Comparison of ENCODE assay signal across 21 mouse cellular contexts in genomic region chr3:52468326-52468725, GRCm38 (mm10).
DNase-seq lines count a peak whose midpoint lies in the region; ATAC-seq and TF ChIP-seq lines count a peak whose summit lies in the region.
"Had no signal": no experiment of that assay in that cellular context is flagged by ENCODE, and none has a peak within 500 bp of the region (broad histone marks: within the 10 kb centered on the region; RNA-seq: fewer than 3 reads in every experiment).

No protein-coding gene starts in this region.

- peak; percentile 72 for DNase-seq in liver, adult 2 months (ENCODE audit: extremely low read depth, low read depth, low spot score)
- no peak for DNase-seq in liver, embryonic 11.5 days (ENCODE audit: low spot score)
- DNase-seq in spleen, postnatal 36 days (ENCODE audit: low spot score in 2 of 2), result peak; percentile 61 to 63
- no peak for DNase-seq in spleen, postnatal 4 days (ENCODE audit: low spot score in 2 of 2)
- no peak for DNase-seq in urinary bladder, postnatal 36 days (ENCODE audit: low spot score in 2 of 2)
- no peak for DNase-seq in forebrain, embryonic 14.5 days (ENCODE audit: low spot score)
- DNase-seq: adrenal gland, adult 8-10 months; adrenal gland, postnatal 36 days; cerebellum, adult 2 months; cerebellum, postnatal 10 days; embryo, embryonic 11 days; gastrocnemius, postnatal 10 days; heart, postnatal 36 days had no signal

- no peaks in the 10 kb centered on the region for H3K27me3 ChIP-seq in liver, adult 2 months (ENCODE audit: control insufficient read depth, insufficient read depth, low read length)
- no peaks in the 10 kb centered on the region for H3K27me3 ChIP-seq in liver, embryonic 11.5 days (replicated peaks; ENCODE audit: control insufficient read depth, insufficient read depth, low read length)
- no peaks in the 10 kb centered on the region for H3K27me3 ChIP-seq in forebrain, embryonic 14.5 days (replicated peaks; ENCODE audit: control insufficient read depth, insufficient read depth, low read length)
- H3K27me3 ChIP-seq: embryonic facial prominence, embryonic 15.5 days; heart, embryonic 13.5 days had no signal

- no peaks in the 10 kb centered on the region for H3K9me3 ChIP-seq in liver, embryonic 11.5 days (ENCODE audit: control insufficient read depth, low read length)
- H3K9me3 ChIP-seq in forebrain, embryonic 14.5 days (replicated peaks; ENCODE audit: control insufficient read depth, low read length), result no peaks in the 10 kb centered on the region; the same call in 1 of the 2 replicates

- H3K4me3 ChIP-seq in liver, adult 2 months (ENCODE audit: insufficient read depth, low read depth, low read length), result no peak overlapping the region
- no peak overlapping the region for H3K4me3 ChIP-seq in liver, embryonic 11.5 days (ENCODE audit: low read depth, low read length)
- no peak overlapping the region for H3K4me3 ChIP-seq in forebrain, embryonic 14.5 days (ENCODE audit: low read depth, low read length)
- H3K4me3 ChIP-seq: embryonic facial prominence, embryonic 15.5 days; erythroblast, embryonic 14.5 days; forebrain, embryonic 10.5 days; heart, embryonic 13.5 days had no signal

- no peaks in the 10 kb centered on the region for H3K36me3 ChIP-seq in liver, adult 2 months (ENCODE audit: control insufficient read depth, insufficient read depth, low read length)
- no peaks in the 10 kb centered on the region for H3K36me3 ChIP-seq in liver, embryonic 11.5 days (ENCODE audit: control insufficient read depth, insufficient read depth, low read length)
- H3K36me3 ChIP-seq in forebrain, embryonic 14.5 days (ENCODE audit: control insufficient read depth, insufficient read depth, low read length), result no peaks in the 10 kb centered on the region
- H3K36me3 ChIP-seq: embryonic facial prominence, embryonic 15.5 days; forebrain, embryonic 10.5 days; G1E; heart, embryonic 13.5 days had no signal

- no peaks in the 10 kb centered on the region for H3K79me2 ChIP-seq in liver, adult 2 months (ENCODE audit: control insufficient read depth, insufficient read depth, low read length)

- peaks cover 9% of the 10 kb centered on the region for H3K4me1 ChIP-seq in liver, adult 2 months (ENCODE audit: control insufficient read depth, insufficient read depth, low read length)
- H3K4me1 ChIP-seq in liver, embryonic 11.5 days (replicated peaks; ENCODE audit: control insufficient read depth, insufficient read depth, low read length), result no peaks in the 10 kb centered on the region
- no peaks in the 10 kb centered on the region for H3K4me1 ChIP-seq in forebrain, embryonic 14.5 days (ENCODE audit: control insufficient read depth, insufficient read depth, low read length)
- H3K4me1 ChIP-seq: embryonic facial prominence, embryonic 15.5 days; heart, embryonic 13.5 days had no signal

- no peak for TF ChIP-seq CTCF in liver, adult 2 months (IDR thresholded peaks at IDR 0.05; ENCODE audit: low read depth, low read length)

- ATAC-seq in liver, embryonic 11.5 days (replicated peaks; ENCODE audit: low FRiP score), result no peak
- ATAC-seq in megakaryocyte, adult 5-6 weeks (ENCODE audit: poor library complexity, severe bottlenecking), result peak; percentile 62
- ATAC-seq in forebrain, embryonic 14.5 days, result no peak
- ATAC-seq: forebrain, embryonic 16.5 days; hindbrain, embryonic 16.5 days had no signal

- H3K27ac ChIP-seq in liver, adult 2 months (replicated peaks; ENCODE audit: insufficient read depth, low read depth, low read length), result no peak overlapping the region
- H3K27ac ChIP-seq in liver, embryonic 11.5 days (ENCODE audit: low read depth, low read length), result no peak overlapping the region
- no peak overlapping the region for H3K27ac ChIP-seq in forebrain, embryonic 14.5 days (ENCODE audit: low read depth, low read length)
- H3K27ac ChIP-seq: embryonic facial prominence, embryonic 15.5 days; forebrain, embryonic 10.5 days; heart, embryonic 13.5 days had no signal

- H3K4me2 ChIP-seq in liver, embryonic 11.5 days, result no peak overlapping the region
- H3K4me2 ChIP-seq in forebrain, embryonic 14.5 days (ENCODE audit: low read length), result no peak overlapping the region
- H3K4me2 ChIP-seq: embryonic facial prominence, embryonic 15.5 days; heart, embryonic 13.5 days had no signal

- 32% methylated on average over 8 of the region's 8 CpGs for WGBS in liver, adult 2 months
- 88% methylated on average over 8 of the region's 8 CpGs for WGBS in liver, embryonic 11.5 days
- 91% methylated on average over 8 of the region's 8 CpGs for WGBS in forebrain, embryonic 14.5 days

- no peak overlapping the region for H3K9ac ChIP-seq in liver, adult 2 months (ENCODE audit: low read depth, low read length)
- H3K9ac ChIP-seq in liver, embryonic 11.5 days (ENCODE audit: low read depth, low read length), result no peak overlapping the region
- H3K9ac ChIP-seq in forebrain, embryonic 14.5 days (ENCODE audit: low read length), result no peak overlapping the region
- H3K9ac ChIP-seq: embryonic facial prominence, embryonic 15.5 days; heart, embryonic 13.5 days had no signal

- TF ChIP-seq POLR2A in liver, adult 2 months (IDR thresholded peaks at IDR 0.05; ENCODE audit: extremely low read depth, insufficient read depth, low read length), result no peak

Comparison
In these comparisons a context has a peak if more than half of its experiments do, and no peak if none do; other contexts are left out.
1. DNase-seq: peak in liver, adult 2 months (single experiment) and spleen, postnatal 36 days (2 of 2); none in liver, embryonic 11.5 days (single experiment), spleen, postnatal 4 days (0 of 2), urinary bladder, postnatal 36 days (0 of 2) and forebrain, embryonic 14.5 days (single experiment).